Mouse (Mus musculus): Measurements from ENCODE around the gene Wwc1. TPM values are rescaled to one million over a fixed set of nuclear protein-coding genes. Genes with fewer than 3 reads are reported as not detected.
"Not testable (repeated sequence)": the region's sequence is repeated elsewhere in the genome, so short reads cannot be mapped to it uniquely, and the experiment has no call there.

The Wwc1 gene
- total RNA-seq, 2 experiments from 2014 or later = 101 to 113 TPM

DNA sequence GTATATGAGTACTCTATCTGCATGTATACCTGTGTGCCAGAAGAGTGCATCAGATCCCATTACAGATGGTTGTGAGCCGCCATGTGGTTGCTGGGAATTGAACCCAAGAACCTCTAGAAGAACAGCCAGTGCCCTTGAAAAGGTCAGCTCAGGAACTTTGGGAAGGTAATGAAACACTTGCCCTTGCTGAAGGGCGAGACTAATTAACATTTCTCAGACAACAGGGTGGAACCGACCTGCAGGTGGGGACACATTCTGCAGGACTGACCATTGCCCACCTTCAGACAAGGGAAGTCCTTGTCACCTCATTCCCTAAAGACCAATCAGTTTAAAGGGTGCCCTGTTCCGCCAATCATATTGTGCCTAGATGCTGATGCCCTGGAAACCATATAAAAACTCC, 139.5 kb downstream of the Wwc1 start:
- not testable (repeated sequence) for DNase-seq (ENCODE audit: low spot score in 2 of 2)

DNA sequence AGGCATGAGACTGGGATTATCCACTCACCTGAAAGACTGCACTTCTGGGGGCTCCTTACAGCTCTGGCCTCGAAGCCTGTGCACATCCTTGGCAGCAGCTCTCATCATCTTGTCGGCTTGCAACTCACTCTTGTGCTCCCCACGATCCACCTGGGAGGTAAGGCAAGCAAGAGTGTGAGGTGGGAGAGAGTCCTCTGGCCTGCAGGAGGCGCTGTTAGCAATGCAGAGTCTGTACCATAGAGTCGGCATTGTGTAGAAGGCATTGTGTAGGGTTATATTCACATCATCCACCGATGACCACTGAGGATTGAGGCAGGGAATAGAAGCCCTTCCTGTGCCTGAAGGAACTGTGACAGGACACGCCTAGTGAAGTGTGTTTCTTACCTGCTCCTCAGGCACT, 140.0 kb downstream of the Wwc1 start:
- DNase-seq (ENCODE audit: low spot score in 2 of 2) = no peak

DNA sequence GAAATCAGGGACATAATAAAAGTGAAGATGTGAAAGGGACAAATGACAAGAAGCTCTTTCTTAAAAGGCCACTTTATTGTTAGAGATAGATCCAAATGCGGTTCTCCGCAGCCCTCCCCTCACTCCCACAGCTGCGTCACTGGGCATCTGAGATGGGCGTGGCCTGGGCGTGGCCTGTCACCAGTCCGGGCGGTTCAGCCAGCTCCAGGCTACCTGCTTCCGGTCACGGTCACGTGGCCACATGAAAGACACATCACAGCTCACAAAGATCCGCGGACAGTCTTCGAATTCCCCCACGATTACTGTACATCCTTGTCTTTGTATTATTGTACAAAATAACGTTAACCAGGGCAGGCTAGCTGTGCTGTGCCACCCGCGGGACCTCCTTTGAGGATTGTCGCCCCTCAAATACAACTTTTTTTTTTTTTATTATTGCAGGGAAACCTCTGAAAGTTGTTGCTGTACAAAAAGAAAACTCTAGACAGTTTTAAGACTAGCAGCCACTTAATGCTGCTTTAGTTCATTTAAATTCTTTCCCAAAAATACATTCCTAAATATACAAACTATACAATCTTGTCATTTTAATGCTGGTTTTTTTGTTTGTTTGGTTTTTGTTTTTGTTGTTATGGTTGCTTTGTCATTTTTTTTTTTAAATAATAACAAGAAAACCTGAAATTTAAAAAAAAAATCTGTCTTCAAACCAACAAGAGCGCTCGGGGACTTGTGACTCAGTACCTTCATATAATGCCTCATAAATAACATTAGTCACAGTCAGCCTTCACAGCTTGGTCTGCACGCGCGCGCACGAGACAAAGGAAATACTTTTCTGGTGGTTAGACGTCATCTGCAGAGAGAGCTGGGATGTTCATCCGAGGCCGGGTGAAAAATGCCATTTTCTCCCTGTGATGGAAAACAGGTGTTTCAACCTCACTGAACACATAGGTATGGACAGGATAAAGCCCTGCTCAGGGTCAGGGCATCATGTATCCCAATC, 141.7 kb downstream of the Wwc1 start:
- peak; percentile 43 to 61 for DNase-seq (ENCODE audit: low spot score in 2 of 2)

DNA sequence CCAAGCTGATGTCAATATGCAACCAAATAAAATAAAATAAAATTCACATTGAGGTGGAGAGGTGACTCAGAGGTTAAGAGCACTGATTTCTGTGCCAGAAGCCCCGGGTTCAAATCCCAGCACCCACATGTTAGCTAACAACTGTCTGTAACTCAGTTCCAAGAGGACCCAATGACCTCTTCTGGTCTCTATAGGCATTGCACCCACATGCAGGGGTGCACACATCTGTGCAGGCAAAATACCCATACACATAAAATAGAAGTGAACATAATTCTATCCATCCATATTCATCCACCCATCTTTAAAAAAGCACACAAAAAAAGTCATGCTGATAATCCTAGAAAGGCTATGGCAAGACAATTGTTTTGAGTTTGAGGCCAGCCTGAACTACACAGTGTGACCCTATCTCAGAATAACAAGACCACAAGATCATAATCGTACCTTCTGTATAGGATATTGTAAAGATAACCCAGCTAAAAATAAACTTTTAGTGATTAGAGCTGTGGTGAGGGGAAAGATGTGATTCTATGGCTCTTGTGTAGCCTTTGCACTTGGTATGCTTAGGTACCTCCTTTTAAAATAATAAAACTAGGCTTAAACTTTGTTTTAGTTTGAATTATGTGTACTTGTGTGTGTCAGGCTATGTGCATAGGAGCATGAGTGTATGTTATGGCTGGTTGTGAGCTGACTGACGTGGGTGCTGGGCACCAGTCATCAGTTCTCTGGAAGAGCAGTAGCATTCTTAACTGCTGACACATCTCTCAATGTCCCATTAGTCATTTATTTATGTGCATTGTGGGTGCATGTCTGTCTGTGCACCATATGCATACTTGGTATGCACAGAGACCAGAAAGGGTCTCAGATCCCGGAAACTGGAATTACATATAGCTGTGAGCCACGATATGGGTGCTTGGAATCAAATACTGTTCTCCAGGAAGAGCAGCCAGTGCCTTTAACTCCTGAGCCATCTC, 142.9 kb downstream of the Wwc1 start:
- DNase-seq (ENCODE audit: low spot score in 2 of 2) = no peak

DNA sequence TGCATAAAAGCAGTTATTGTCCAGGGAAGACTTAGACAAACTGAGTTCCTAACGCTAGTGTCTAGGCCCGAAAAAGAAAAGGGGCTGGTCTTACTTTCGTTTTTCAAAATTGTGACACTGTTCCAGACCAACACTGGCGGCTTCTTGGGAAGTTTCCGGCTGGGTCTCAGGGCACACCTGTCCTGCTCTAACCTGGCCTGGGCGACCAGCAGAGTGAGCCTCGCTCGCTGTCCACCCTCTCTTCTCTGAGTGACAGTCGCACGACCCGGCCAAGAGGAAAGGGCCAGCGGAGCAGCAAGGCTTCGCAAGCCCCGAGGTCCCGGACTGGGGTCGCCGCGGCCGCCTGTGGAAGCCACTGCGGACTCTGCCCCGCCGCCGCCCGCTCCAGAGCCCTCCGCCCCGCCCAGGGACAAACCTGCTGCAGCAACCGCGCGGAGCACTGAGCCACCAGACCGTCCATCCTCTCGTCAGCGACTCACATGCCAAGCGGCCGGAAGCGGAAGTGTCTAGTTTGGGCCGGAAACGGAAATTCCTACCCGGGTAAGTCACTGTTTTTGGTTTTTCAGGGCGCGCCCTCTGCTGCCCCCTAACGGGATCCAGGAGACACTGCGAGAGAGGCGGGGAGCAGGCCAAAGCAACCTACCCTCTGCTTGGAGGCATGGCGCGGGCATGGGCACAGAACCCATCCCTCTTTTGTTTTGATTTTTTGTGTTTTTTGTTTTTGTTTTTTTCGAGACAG, 146.1 kb downstream of the Wwc1 start, which contains the start of gene Rars:
Gene Rars, minus strand, starts transcription at position 485 of the 739 bp plus-strand sequence.
- peak; percentile 91 to 96 for DNase-seq (ENCODE audit: low spot score in 2 of 2)

DNA sequence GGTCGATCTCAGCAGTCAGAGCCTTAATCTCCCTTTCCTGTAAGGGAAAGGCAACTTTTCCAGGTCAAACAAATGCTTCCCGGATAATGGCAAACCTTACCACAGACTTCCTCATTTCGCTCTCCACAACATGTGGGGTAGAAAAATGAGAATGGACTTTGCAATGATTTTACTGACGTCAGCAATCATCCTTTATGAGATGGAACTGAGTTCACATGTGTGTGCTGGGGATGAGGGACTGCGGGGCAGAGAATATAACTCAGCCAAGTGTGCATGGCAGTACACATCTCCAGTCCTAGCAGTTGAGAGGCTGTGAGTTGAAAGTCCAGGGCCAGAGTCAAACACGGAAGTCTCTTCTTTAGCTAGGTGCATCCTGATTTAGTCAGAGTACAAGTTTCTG, 147.1 kb downstream of the Wwc1 start:
- no peak for DNase-seq (ENCODE audit: low spot score in 2 of 2)

DNA sequence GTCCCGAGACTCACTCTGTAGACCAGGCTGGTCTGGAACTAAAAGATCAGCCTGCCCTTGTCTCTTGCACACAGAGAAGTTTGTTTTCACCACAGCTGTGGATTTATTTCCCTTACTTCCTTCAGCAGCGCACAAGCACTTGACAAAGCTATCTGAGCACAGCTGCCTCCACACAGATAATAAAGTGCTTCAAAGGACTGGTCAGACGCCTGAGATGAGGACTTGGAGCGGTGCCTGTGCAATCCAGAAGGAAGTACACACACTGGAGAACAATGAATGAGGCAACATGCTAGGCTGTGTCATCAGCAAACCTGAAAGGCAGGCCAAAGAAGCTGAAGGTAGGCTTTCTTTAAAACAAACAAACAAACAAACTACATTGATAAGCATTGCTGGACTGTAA, 148.2 kb downstream of the Wwc1 start:
- DNase-seq (ENCODE audit: low spot score in 2 of 2) = no peak

DNA sequence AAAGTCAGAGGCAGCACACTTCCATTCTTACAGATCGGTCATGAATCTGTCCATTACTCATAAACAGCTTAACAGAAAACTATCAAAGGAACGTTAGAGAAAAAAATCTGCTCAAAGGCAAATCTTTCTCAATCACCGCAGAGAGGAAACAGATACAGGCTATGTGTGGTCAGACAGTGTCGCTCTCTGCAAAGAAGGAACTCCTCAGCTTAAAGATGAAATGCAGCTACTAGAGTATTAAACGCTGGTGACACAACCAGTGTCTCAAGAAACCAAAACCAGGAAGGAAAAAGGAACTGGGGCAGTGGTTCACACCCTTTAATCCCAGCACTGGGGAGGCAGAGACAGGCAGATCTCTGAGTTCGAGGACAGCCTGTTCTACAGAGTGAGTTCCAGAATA, 152.6 kb downstream of the Wwc1 start:
- DNase-seq (ENCODE audit: low spot score in 2 of 2) = no peak

DNA sequence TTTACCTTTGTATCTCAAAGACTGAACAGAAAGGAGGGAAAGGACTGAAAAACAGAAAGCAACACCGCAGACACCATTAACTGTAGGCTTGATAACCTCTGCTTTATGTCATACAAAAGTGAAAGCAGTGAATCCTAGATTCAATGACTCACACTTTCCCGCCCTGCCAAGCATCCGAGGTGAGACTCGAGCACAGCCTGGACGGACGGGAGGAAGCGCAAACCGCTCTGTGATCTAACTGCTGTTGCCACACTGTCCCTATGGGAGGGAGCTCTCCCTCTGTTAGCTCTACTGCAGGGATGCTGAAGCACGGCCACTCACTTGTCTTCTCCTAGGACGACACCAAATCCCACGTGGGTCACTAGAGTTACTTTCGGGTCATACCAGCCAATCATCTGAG, 164.0 kb downstream of the Wwc1 start:
- no peak for DNase-seq (ENCODE audit: low spot score in 2 of 2)

DNA sequence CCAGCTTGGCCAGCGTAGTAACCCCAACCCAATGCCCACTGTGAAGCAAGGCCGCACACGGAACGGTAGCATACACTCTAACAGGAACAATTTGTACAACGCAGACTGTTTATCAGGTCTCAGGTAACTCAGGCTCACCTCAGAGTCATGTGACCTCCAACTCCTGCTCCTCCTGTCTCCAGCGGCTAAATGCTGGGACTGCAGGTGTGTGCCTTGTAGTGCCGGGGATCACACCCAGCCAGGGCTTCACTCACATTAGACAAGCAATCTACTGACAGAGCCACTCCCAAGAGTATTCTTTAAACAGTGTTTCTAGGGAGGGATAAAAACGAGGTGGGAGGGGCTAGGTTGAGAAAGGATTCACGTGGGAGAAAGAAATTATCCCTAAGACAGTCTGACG, 168.9 kb downstream of the Wwc1 start:
- DNase-seq (ENCODE audit: low spot score in 2 of 2) = no peak

DNA sequence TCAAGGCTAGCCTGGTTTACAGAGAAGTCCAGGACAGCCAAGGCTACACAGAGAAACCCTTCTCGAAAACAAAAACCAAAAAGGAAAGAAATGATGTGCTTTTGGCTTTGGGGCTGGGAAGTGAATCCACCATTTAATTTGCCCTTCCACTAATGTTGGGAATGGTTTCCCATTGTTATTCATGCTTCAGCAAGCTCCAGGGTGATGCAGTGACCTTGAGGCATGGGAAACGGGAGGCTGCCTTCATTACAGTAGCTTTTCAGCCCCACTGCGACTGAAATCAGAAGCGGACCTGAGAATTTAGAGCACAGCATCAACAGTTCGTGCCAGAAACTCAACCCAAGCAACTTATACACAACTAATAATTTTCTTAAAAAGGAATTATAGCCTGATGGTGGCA, 179.0 kb downstream of the Wwc1 start:
- DNase-seq (ENCODE audit: low spot score in 2 of 2) = no peak

DNA sequence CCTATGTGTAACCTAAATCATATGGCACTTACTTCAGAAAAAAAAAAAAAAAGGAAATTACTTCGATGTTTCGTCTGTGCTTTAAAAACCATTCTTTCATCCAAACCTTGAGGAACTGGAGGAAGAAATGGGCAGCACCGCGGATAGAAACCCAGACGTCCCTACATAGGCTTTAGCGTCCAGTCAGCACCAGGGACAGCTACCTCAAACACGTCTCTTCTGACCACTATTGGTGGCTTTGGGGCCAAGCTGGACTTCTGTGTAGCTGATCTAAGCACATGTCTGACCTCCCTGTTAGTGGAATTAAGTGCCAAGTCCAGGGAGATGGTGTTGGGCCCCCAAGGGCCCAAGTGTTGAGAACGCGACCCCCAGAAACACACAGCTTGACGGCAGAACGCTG, 181.5 kb downstream of the Wwc1 start, which contains the start of gene Fbll1:
Gene Fbll1, minus strand, starts transcription at position 11 of the 400 bp plus-strand sequence.
- DNase-seq (ENCODE audit: low spot score in 2 of 2) = peak; percentile 28 to 36

DNA sequence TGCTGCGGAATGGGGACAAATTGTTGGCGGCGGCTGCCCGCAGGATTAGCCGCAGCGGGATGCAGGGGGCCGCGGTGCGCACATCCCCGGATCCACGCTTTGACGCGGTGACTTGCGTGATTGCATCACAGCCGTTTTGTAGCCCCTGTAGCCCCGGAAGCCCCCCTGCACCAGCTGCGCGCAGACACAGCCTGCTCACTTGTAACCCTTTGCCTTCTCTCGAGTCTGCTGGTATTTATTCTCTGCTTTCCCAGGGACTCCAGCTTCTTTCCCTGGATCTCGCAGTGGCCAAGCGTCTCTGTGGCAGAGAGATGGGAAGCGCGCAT, 181.9 kb downstream of the Wwc1 start:
- peak; percentile 76 to 84 for DNase-seq (ENCODE audit: low spot score in 2 of 2)

DNA sequence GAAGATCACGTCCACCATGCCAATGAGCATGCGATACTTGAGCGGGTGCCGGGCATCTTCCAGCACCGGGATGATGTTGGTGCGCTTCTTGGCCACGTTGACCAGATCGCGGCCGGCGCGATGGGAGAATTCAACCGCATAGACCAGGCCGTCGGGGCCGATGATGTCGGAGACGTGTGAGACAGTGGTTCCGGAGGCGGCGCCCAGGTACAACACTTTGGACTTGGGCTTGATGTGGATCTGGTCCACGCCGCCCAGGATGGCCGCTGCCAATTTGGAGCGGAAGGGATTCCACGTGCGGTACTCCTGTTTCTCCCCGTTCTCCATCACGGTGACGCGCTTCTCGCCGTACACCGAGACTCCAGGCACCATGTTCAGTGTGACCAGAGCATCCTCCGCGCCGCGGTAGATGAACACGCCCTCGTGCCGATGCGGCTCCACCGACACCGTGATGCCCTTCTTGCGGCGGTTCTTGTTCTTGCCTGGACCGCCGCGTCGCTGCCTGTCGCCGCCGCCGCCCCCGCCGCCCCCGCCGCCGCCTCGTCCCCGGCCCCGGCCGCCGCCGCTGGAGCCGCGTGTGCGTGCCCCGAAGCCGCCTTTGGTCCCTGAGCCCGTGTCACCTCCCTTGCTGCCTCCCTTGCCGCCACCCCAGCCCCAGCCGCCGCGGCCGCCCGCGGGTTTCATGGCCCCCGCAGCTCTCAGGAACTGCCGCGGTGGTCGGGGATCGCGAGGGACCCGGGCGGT, 182.4 kb downstream of the Wwc1 start:
- DNase-seq (ENCODE audit: low spot score in 2 of 2) = peak; percentile 26 to 39

DNA sequence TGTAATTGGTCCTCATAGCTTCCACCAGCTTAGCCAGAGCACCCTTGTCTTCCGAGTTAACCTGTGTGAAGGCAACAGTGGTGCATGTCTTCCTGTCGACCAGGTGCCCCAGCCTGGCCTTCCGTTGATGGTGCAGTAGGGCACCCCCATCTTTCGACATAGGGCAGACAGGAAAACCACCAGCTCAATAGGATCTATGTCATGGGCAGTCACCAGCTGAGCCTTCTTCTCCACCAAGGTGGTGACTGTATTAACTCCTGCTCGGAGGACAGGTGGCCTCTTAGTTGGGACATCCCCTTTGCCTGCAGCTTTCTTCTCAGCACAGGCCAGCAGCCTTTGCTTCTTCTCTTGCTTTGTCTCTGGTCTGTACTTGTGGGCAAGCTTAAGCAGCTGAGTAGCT, 187.5 kb downstream of the Wwc1 start:
- DNase-seq (ENCODE audit: low spot score in 2 of 2) = not testable (repeated sequence)

DNA sequence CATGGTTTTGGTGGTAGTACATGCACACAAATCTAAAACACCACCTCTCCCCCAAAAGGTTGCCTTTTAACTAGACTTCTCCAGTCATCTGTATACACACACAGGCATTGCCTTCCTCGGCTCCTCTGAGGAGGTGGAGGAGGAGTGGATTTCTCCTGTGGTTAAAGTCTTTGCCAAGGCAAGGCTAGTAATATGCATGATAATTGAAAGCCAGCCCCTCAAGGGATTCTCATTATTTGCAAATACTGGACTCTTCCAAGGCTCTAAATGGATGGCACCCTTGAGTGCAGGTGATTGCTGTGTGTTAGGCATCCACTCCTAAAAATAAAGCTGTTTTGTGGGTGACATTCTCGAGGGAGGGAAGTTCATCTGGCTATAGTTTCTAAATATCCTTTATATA, 191.9 kb downstream of the Wwc1 start:
- DNase-seq (ENCODE audit: low spot score in 2 of 2) = no peak

All from layer of hippocampus, postnatal 14 days (tissue).